Mouse (Mus musculus) thymus, adult 2 months (tissue): ENCODE results near the gene Tipin. TPM values are rescaled to one million over a fixed set of nuclear protein-coding genes. Genes with fewer than 3 reads are reported as not detected.

Source experiments
- DNase-seq: peaks from one replicate; pipeline ENCODE4 v3.0.0; 2021
- H3K27ac ChIP-seq: fragments of 200-500 bp; 2 replicates; pipeline ENCODE4 v1.5.1; 2012; ENCODE audit warnings: low read length, control low read depth; ENCODE audit not compliant: control insufficient read depth, insufficient read depth
- H3K27me3 ChIP-seq: fragments of 200-500 bp; 2 replicates; pipeline ENCODE4 v1.6.1; 2012; ENCODE audit warnings: mild to moderate bottlenecking, low read length, moderate library complexity, mixed read lengths; ENCODE audit not compliant: control insufficient read depth, insufficient read depth
- H3K36me3 ChIP-seq: fragments of 200-500 bp; 2 replicates; pipeline ENCODE4 v1.6.1; 2012; ENCODE audit warnings: mild to moderate bottlenecking, low read length, moderate library complexity; ENCODE audit not compliant: control insufficient read depth, insufficient read depth
- H3K4me1 ChIP-seq: fragments of 200-500 bp; replicated peaks from 2 replicates; pipeline ENCODE4 v1.6.1; 2012; ENCODE audit warnings: low read length; ENCODE audit not compliant: control insufficient read depth, insufficient read depth
- H3K4me3 ChIP-seq: fragments of 200-500 bp; 2 replicates; pipeline ENCODE4 v1.5.1; 2012; ENCODE audit warnings: mild to moderate bottlenecking, low read length, control low read depth, moderate library complexity; ENCODE audit not compliant: control insufficient read depth, insufficient read depth
- CTCF ChIP-seq: fragments of 200-500 bp; IDR thresholded peaks from 2 replicates; pipeline ENCODE4 v1.5.1; 2012; ENCODE audit warnings: mild to moderate bottlenecking, control low read depth, low read length, moderate library complexity, borderline replicate concordance; ENCODE audit not compliant: control insufficient read depth, poor library complexity, insufficient read depth; ENCODE audit errors: extremely low read depth
- POLR2A ChIP-seq: fragments of 200-500 bp; IDR thresholded peaks from 2 replicates; pipeline ENCODE4 v1.6.1; 2012; ENCODE audit warnings: mild to moderate bottlenecking, low read length, control low read depth, moderate library complexity; ENCODE audit not compliant: control insufficient read depth, poor library complexity, insufficient read depth; ENCODE audit errors: extremely low read depth
- WGBS: fragments of 180-500 bp; shearing (Covaris S2); methylation state at CpG from one replicate; pipeline ENCODE4 v1.1.7; 2018; 5-methylcytosine and 5-hydroxymethylcytosine counted together
- polyA plus RNA-seq: library from polyadenylated mRNA; depleted of rRNA; stranded (reverse); fragments of >200 nt; gene quantifications from 2 replicates; pipeline ENCODE4 v1.2.3, GENCODE M21; 2012; rRNA removed

The Tipin gene
- polyA plus RNA-seq: 16.5 and 19.1 TPM in 2 replicates

GRCm38 (mm10) chr9:64281105-64281780 is at the start of gene Tipin:
Tipin (plus strand) TSS chr9:64281581.
- Histone ChIP-seq H3K4me3 (peak within 1 kb of the TSS; percentile 82), H3K4me1 (no peaks in the 10 kb centered on the region; the same call in 1 of the 2 replicates), H3K36me3 (no peaks in the 10 kb centered on the region), H3K27ac (peak within 1 kb of the TSS; percentile 57; the same call in 1 of the 2 replicates), H3K27me3 (no peaks in the 10 kb centered on the region)
- TF ChIP-seq CTCF: peak; percentile 53; the same call in 1 of the 2 replicates
- TF ChIP-seq POLR2A: peak; percentile 67
- 1% methylated on average over 46 of the region's 46 CpGs for WGBS
- DNase-seq: peak; percentile 97

- TF ChIP-seq CTCF: no peak
- TF ChIP-seq POLR2A: no peak
- Histone ChIP-seq H3K4me1 (peaks cover 6% of the 10 kb centered on the region), H3K4me3 (no peak overlapping the region), H3K27me3 (no peaks in the 10 kb centered on the region), H3K36me3 (no peaks in the 10 kb centered on the region), H3K27ac (no peak overlapping the region)
- WGBS: 94% methylated on average over 3 of the region's 3 CpGs
- DNase-seq: no peak
These were observed 49.7 kb upstream of the Tipin start for GRCm38 (mm10) chr9:64231674-64232073.

GRCm38 (mm10) chr9:64232257-64232957 is 49.0 kb upstream of the Tipin start:
- peaks cover 6% of the 10 kb centered on the region for H3K4me1 ChIP-seq
- H3K27me3 ChIP-seq: no peaks in the 10 kb centered on the region
- no peak overlapping the region for H3K4me3 ChIP-seq
- H3K36me3 ChIP-seq: no peaks in the 10 kb centered on the region
- no peak for DNase-seq
- H3K27ac ChIP-seq: no peak overlapping the region
- TF ChIP-seq POLR2A: no peak
- TF ChIP-seq CTCF: no peak
- WGBS: 95% methylated on average over 9 of the region's 9 CpGs

- no peak overlapping the region for H3K27ac ChIP-seq
- no peaks in the 10 kb centered on the region for H3K27me3 ChIP-seq
- TF ChIP-seq CTCF: no peak
- TF ChIP-seq POLR2A: no peak
- 93% methylated on average over 5 of the region's 5 CpGs for WGBS
- DNase-seq: no peak
- H3K4me1 ChIP-seq: no peaks in the 10 kb centered on the region
- no peaks in the 10 kb centered on the region for H3K36me3 ChIP-seq
- no peak overlapping the region for H3K4me3 ChIP-seq
These were observed 47.7 kb upstream of the Tipin start for GRCm38 (mm10) chr9:64233656-64234055.

- Histone ChIP-seq H3K27ac (no peak within 1 kb of the TSS), H3K4me3 (no peak within 1 kb of the TSS), H3K36me3 (no peaks in the 10 kb centered on the region), H3K27me3 (no peaks in the 10 kb centered on the region), H3K4me1 (no peaks in the 10 kb centered on the region)
- WGBS: 97% methylated on average over 8 of the region's 8 CpGs
- TF ChIP-seq POLR2A: no peak
- no peak for TF ChIP-seq CTCF
- no peak for DNase-seq
These were observed 46.5 kb upstream of the Tipin start, which contains the start of gene Uchl4 for GRCm38 (mm10) chr9:64234768-64235435. Uchl4 (plus strand) TSS chr9:64235201.

- H3K36me3 ChIP-seq: no peaks in the 10 kb centered on the region
- H3K27me3 ChIP-seq: no peaks in the 10 kb centered on the region
- H3K4me3 ChIP-seq: no peak overlapping the region
- TF ChIP-seq POLR2A: no peak
- no peak for TF ChIP-seq CTCF
- no peak overlapping the region for H3K27ac ChIP-seq
- no peak for DNase-seq
- WGBS: 98% methylated on average over 7 of the region's 7 CpGs
- H3K4me1 ChIP-seq: no peaks in the 10 kb centered on the region
These were observed 45.3 kb upstream of the Tipin start for GRCm38 (mm10) chr9:64236056-64236455.
